Mouse (Mus musculus): ENCODE results near the gene Gm20916. TPM values are rescaled to one million over a fixed set of nuclear protein-coding genes. Genes with fewer than 3 reads are reported as not detected.
"Not testable (repeated sequence)": the region's sequence is repeated elsewhere in the genome, so short reads cannot be mapped to it uniquely, and the experiment has no call there.

Gm20916 gene
- not detected in 2 replicates for polyA plus RNA-seq (2015; fragmentation: Nextera tagmentation; extraction: Ambion mirVana)

DNA sequence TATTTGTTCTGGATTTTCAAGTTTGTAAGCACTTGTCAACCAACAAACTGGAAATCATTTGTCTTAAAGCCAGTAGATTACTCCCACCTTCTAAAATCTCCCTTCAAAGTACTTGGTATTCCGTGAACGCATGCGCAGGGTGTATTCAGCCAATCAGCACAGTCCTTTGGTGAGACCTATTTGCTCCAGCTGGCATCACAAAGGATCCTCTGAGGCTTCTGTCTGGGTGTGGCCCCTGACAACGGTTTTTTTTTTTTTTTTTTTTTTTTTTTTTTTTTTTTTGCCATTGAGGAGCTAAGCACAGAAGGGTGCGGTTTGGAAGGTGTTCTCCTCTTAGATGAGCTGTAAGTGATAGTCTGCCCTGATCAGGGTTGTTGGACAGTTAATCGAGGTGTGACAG lies at the start of gene Gm20916:
TSS of gene Gm20916 (plus strand) at position 301 of the 400 bp plus-strand sequence.
- H3K4me3 ChIP-seq (ENCODE audit: low read depth, low read length); H3K4me1 ChIP-seq (ENCODE audit: insufficient read depth); H3K27me3 ChIP-seq (ENCODE audit: insufficient read depth, low read length); H3K9me3 ChIP-seq (ENCODE audit: low read length); H3K36me3 ChIP-seq (replicated peaks; ENCODE audit: insufficient read depth, low read length); ATAC-seq; H3K4me2 ChIP-seq (ENCODE audit: low read depth, low read length); H3K27ac ChIP-seq (ENCODE audit: low read depth); H3K9ac ChIP-seq (replicated peaks); DNase-seq: not testable (repeated sequence)
- WGBS (ENCODE audit: insufficient replicate concordance), result no CpG with 5 or more reads among the region's 6 CpGs

Other genes starting within 250 kb of the Gm20916 start
- not detected in 2 replicates for gene Gm20917, start 168.4 kb upstream of the Gm20916 start, polyA plus RNA-seq (2015; fragmentation: Nextera tagmentation; extraction: Ambion mirVana)

Data from liver, postnatal 0 days (tissue).